Mouse (Mus musculus) ES-E14 (cell line): Measurements from ENCODE around the gene Pnkd. TPM values are rescaled to one million over a fixed set of nuclear protein-coding genes. Genes with fewer than 3 reads are reported as not detected.

ENCODE experiments used
- DNase-seq: peaks from one replicate; pipeline ENCODE4 v3.0.0-alpha.2; 2013; ENCODE audit warnings: low read depth, low spot score
- H3K27ac ChIP-seq: 2 replicates; pipeline ENCODE4 v1.5.1; 2012; ENCODE audit warnings: low read depth, mild to moderate bottlenecking, low read length, moderate library complexity, mixed read lengths; ENCODE audit not compliant: poor library complexity, insufficient read depth, severe bottlenecking
- H3K36me3 ChIP-seq: 2 replicates; pipeline ENCODE4 v1.6.1; 2012; ENCODE audit warnings: mild to moderate bottlenecking, low read length, moderate library complexity, mixed read lengths; ENCODE audit not compliant: control insufficient read depth, poor library complexity, insufficient read depth, severe bottlenecking
- H3K4me1 ChIP-seq, 2 experiments: fragments of 150-350 bp in 1 of 2; sonication (generic) in 1 of 2; 2 replicates each; pipeline ENCODE4 v1.6.1; 2012; ENCODE audit warnings: low read length in 2 of 2, mild to moderate bottlenecking in 1 of 2, mixed read lengths in 1 of 2; ENCODE audit not compliant: control insufficient read depth in 2 of 2, insufficient read depth in 2 of 2, poor library complexity in 1 of 2
- H3K4me3 ChIP-seq, 2 experiments: fragments of 150-350 bp in 1 of 2; sonication (generic) in 1 of 2; 2 replicates each; pipeline ENCODE4 v1.5.1; 2012; ENCODE audit warnings: low read length in 2 of 2, low read depth in 1 of 2, mild to moderate bottlenecking in 1 of 2, mixed read lengths in 1 of 2; ENCODE audit not compliant: insufficient read depth in 1 of 2, poor library complexity in 1 of 2, severe bottlenecking in 1 of 2
- H3K9ac ChIP-seq: 2 replicates; pipeline ENCODE4 v1.6.1; 2012; ENCODE audit warnings: low read depth, mild to moderate bottlenecking, low read length, mixed read lengths; ENCODE audit not compliant: poor library complexity, insufficient read depth, severe bottlenecking
- H3K9me3 ChIP-seq: fragments of 150-350 bp; sonication (generic); 2 replicates; pipeline ENCODE4 v1.6.1; 2012; ENCODE audit warnings: low read depth, mild to moderate bottlenecking, low read length; ENCODE audit not compliant: control insufficient read depth, insufficient read depth
- CHD2 ChIP-seq: IDR thresholded peaks from 2 replicates; pipeline ENCODE4 v1.6.1; 2014; ENCODE audit warnings: mild to moderate bottlenecking, low read depth, low read length, inconsistent platforms
- HCFC1 ChIP-seq: IDR thresholded peaks from 2 replicates; pipeline ENCODE4 v1.6.1; 2012; ENCODE audit warnings: low read length, inconsistent platforms, borderline replicate concordance; ENCODE audit not compliant: insufficient read depth
- MAFK ChIP-seq: IDR thresholded peaks from 2 replicates; pipeline ENCODE4 v1.6.1; 2014; ENCODE audit warnings: mild to moderate bottlenecking, low read depth, low read length, inconsistent platforms; ENCODE audit not compliant: insufficient read depth
- ZC3H11A ChIP-seq: IDR thresholded peaks from 2 replicates; pipeline ENCODE4 v1.6.1; 2012; ENCODE audit warnings: low read depth, mild to moderate bottlenecking, inconsistent platforms, low read length, borderline replicate concordance
- ZNF384 ChIP-seq: IDR thresholded peaks from 2 replicates; pipeline ENCODE4 v1.6.1; 2012; ENCODE audit warnings: low read depth, low read length, inconsistent platforms
- in situ Hi-C, 2 experiments: fragments of 600-800 bp; cut with MboI; formaldehyde crosslinking; loops; one replicate each; pipeline ENCODE4 v1.15.1; 2025; ENCODE audit warnings: low sequenced_read_pairs in 2 of 2, inconsistent platforms in 1 of 2; ENCODE audit not compliant: unreplicated experiment in 2 of 2
- total RNA-seq: library from RNA; depleted of rRNA; stranded (reverse); fragments of 300-350 nt; gene quantifications from 2 replicates; pipeline ENCODE4 v1.2.3, GENCODE M21; 2012

Pnkd gene
- total RNA-seq, 1 experiment, result 63.9 TPM

DNA sequence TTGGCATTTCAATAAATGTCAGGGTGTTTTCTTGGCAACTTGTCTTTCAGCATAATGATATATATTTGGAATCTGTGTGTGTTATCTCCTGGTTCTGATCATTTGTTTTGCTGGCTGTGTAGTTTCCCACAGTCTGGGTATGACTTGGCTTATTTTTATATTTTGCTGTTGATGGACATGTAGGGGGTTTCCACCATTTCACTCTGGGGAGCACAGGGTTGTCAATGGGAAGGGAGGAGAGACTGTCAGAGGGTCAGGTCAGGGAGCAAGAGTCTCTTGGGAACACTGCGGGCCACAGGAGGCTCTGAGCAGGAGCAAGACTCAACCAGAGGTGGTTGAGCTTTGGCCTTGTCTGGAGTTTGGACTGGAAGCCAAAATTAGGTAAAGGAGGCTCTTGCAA is 57.6 kb downstream of the Pnkd start:
- in situ Hi-C loops, result no loop called here

DNA sequence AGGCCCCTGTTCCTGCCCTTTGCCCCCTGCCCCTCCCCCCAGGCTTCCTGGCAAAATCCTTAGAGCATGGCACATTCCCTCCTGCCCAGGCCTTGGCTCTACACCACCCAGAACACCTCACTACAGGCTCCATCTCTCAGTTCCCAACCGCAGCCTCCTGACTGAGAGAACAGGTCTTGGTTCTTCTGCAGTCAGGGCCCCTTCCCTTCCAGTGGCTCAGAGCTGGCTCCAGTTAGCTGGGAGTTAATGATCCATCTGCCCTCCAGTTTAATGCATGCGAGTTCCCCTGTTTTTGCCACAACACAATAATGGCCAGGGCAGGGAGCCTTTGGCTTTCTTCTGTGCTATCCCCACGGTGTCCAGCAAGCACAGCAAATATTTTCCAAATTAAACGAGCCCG is 58.4 kb downstream of the Pnkd start:
- no peak overlapping the region for H3K4me3 ChIP-seq
- peaks cover 4 to 5% of the 10 kb centered on the region in 2 experiments for H3K4me1 ChIP-seq
- no peak for TF ChIP-seq ZNF384
- no peak for TF ChIP-seq HCFC1
- TF ChIP-seq CHD2, result no peak
- TF ChIP-seq ZC3H11A, result no peak
- TF ChIP-seq MAFK, result no peak
- no peak overlapping the region for H3K9ac ChIP-seq
- DNase-seq, result no peak
- no peaks in the 10 kb centered on the region for H3K9me3 ChIP-seq
- in situ Hi-C loops, result no loop called here
- H3K36me3 ChIP-seq, result no peaks in the 10 kb centered on the region; the same call in 1 of the 2 replicates
- no peak overlapping the region for H3K27ac ChIP-seq

More for the DNA sequence above, 57.6 kb downstream of the Pnkd start:
- Histone ChIP-seq H3K27ac (no peak overlapping the region), H3K4me3 (no peak overlapping the region), H3K9ac (no peak overlapping the region), H3K4me1 (peaks cover 6 to 11% of the 10 kb centered on the region in 2 experiments), H3K9me3 (no peaks in the 10 kb centered on the region), H3K36me3 (no peaks in the 10 kb centered on the region; the same call in 1 of the 2 replicates)
- TF ChIP-seq CHD2, result no peak
- no peak for TF ChIP-seq ZNF384
- no peak for TF ChIP-seq MAFK
- no peak for TF ChIP-seq HCFC1
- no peak for DNase-seq

DNA sequence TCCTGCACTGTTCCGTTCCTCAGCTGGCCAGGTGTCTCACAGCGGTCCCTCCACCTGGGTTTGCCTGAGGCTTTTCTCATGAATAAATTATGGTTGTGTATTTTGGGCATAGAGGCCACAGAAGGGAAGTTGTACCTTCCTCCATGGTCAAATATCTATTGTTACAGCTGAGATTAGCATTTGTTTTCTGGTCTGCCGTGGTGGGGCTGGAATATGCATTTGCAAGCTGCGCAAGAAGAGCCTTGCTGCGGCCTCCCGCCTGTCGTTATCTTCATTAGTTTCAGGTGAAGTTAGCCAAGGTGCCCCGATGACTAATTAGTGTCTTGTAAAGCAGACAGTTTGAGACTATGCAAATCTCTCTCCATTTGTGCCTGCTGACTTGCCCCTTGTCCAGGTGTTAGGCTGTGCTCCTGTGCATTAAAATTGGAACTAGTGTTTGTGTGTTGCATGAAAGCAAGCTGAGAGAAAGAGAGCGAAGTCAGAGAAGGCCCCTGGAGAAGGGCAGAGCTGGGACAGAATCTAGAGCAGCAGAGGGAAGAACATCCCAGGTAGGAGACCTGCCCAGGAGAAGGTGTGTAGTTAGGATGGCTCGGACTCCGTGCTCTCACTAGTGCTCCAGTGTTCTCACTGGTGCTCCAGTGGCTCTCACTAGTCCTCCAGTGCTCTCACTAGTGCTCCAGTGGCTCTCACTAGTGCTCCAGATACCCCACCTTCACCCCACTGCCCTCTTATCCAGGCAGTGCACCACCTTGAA is 59.6 kb downstream of the Pnkd start:
- Histone ChIP-seq H3K4me1 (peaks cover 2 to 3% of the 10 kb centered on the region in 2 experiments; a peak in 1 of 4 replicates), H3K27ac (no peak overlapping the region), H3K36me3 (no peaks in the 10 kb centered on the region; the same call in 1 of the 2 replicates), H3K9ac (no peak overlapping the region), H3K4me3 (no peak overlapping the region), H3K9me3 (no peaks in the 10 kb centered on the region)
- TF ChIP-seq CHD2 (no peak), HCFC1 (no peak), MAFK (no peak), ZC3H11A (no peak), ZNF384 (no peak)
- in situ Hi-C loops, result no loop called here
- DNase-seq, result no peak

DNA sequence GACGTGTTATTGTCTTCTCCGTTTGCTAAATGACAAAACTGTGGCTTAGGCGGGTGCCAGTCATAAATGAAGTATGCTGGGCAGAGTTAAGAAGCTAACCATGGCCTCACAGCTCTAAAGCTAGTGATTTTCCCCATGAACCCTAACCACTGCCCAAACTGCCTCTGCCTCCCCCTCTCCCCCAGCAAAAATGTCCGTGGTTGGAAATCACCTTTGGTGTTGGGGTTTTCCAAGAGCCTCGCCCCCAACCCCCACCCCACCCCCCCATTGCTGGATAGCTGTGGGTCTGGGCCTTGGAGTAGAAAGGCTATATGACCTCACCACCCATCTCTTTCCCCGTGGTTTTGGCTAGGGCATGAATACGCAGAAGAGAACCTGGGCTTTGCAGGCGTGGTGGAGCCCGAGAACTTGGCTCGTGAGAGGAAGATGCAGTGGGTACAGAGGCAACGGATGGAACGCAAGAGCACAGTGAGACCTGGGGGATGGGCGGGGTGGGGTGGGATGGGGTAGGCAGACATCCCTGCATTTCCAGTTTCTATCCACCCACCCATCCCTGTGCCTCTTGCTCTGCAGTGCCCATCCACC is 66.5 kb downstream of the Pnkd start:
- no peak overlapping the region for H3K9ac ChIP-seq
- no peaks in the 10 kb centered on the region for H3K36me3 ChIP-seq

More for the DNA sequence above, 66.5 kb downstream of the Pnkd start:
- H3K4me3 ChIP-seq, result no peak overlapping the region
- H3K4me1 ChIP-seq, result peaks cover 0 to 7% of the 10 kb centered on the region in 2 experiments; a peak in 1 of 4 replicates
- in situ Hi-C loops, result no loop called here
- no peak for DNase-seq
- TF ChIP-seq HCFC1, result no peak
- no peaks in the 10 kb centered on the region for H3K9me3 ChIP-seq
- no peak overlapping the region for H3K27ac ChIP-seq
